Mouse (Mus musculus) lung, postnatal 0 days (tissue): ENCODE data around the gene Antxr1. TPM values are rescaled to one million over a fixed set of nuclear protein-coding genes. Genes with fewer than 3 reads are reported as not detected.

Source experiments
- ATAC-seq: fragments of 200-750 bp; cut with Nextera tagmentation; 2 replicates; pipeline ENCODE4 v1.8.0; 2017; ENCODE audit warnings: moderate library complexity
- DNase-seq: peaks from one replicate; pipeline ENCODE4 v3.0.0-alpha.2; 2016; ENCODE audit warnings: low spot score
- H3K27ac ChIP-seq: fragments of 300-500 bp; sonication (generic); 2 replicates; pipeline ENCODE4 v1.5.1; 2014; ENCODE audit warnings: antibody characterized with exemption, mild to moderate bottlenecking, low read length, mixed read lengths
- H3K27me3 ChIP-seq: fragments of 300-500 bp; sonication (generic); replicated peaks from 2 replicates; pipeline ENCODE4 v1.6.1; 2014; ENCODE audit warnings: low read length, mixed read lengths; ENCODE audit not compliant: insufficient read depth
- H3K36me3 ChIP-seq: fragments of 300-500 bp; sonication (generic); 2 replicates; pipeline ENCODE4 v1.6.1; 2014; ENCODE audit warnings: low read length, mixed read lengths; ENCODE audit not compliant: insufficient read depth
- H3K4me1 ChIP-seq: fragments of 300-500 bp; sonication (generic); 2 replicates; pipeline ENCODE4 v1.6.1; 2014; ENCODE audit warnings: antibody characterized with exemption, low read depth, low read length, mixed read lengths; ENCODE audit not compliant: insufficient read depth
- H3K4me2 ChIP-seq: fragments of 300-500 bp; sonication (generic); replicated peaks from 2 replicates; pipeline ENCODE4 v1.6.1; 2014; ENCODE audit warnings: low read depth, mild to moderate bottlenecking, low read length, moderate library complexity, mixed read lengths
- H3K4me3 ChIP-seq: fragments of 300-500 bp; sonication (generic); 2 replicates; pipeline ENCODE4 v1.5.1; 2014; ENCODE audit warnings: low read depth, low read length
- H3K9ac ChIP-seq: fragments of 300-500 bp; sonication (generic); replicated peaks from 2 replicates; pipeline ENCODE4 v1.6.1; 2014; ENCODE audit warnings: low read depth, mild to moderate bottlenecking
- H3K9me3 ChIP-seq: fragments of 300-500 bp; sonication (generic); 2 replicates; pipeline ENCODE4 v1.6.1; 2016; ENCODE audit warnings: low read length, mixed read lengths
- CTCF ChIP-seq: IDR thresholded peaks from 2 replicates; pipeline ENCODE4 v1.5.1; 2016; ENCODE audit warnings: antibody characterized with exemption, mild to moderate bottlenecking
- EP300 ChIP-seq: IDR thresholded peaks from 2 replicates; pipeline ENCODE4 v1.6.1; 2016; ENCODE audit warnings: antibody characterized with exemption, mild to moderate bottlenecking, control low read depth
- WGBS: fragments of 180-500 bp; shearing (Covaris S2); extraction: QIAGEN DNeasy Blood & Tissue Kit; methylation state at CpG from one replicate; pipeline ENCODE4 v1.1.7; 2014; 5-methylcytosine and 5-hydroxymethylcytosine counted together
- polyA plus RNA-seq: library from polyadenylated mRNA; unstranded; fragments of >200 nt; fragmentation: Nextera tagmentation; extraction: Ambion mirVana; gene quantifications from 2 replicates; pipeline ENCODE4 v1.2.1, GENCODE M21; 2015

The Antxr1 gene
- 11.7 and 13.9 TPM in 2 replicates for polyA plus RNA-seq

DNA sequence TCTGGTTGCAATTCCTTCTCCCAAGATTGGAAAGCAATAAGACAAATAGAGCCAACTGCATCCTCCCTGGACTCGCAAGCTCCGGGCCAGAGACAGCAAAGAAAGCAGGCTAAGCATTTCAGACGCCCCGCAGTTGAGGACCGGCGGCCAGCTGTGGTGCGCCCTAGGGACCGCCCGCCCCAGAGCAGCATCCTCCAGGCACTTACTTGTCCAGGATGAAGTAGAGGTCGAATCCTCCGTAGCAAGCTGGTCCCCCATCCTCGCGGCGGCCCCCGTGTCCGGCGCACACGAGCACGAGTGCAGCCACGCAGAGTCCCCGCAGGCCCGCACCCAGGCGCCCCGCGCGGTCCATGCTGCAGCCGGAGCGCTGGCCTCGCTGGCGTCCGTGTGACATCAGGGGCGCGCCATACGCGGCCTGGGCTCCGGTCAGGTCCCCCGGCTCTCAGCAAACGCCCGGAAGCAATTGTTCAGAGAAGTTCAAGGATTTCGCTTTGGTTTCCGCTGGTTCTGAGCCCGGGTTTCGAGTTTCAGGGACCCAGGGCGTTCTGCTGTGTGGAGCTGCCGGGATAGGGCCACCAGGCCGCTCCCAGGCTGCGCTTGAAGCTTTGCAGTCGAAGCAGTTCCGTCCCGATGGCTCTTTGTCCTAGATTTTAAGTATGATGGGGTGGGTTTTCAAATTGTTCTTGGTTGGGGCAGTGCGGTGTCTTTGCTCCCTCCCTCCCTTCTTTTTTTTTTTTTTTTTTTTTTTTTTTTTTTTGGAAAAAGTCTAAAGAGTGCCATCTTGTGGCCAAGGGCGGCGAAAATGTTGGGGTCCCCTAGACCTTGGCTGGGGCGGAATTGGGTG lies at the start of gene Antxr1:
Antxr1 (minus strand) TSS at position 731 of the 844 bp plus-strand sequence.
- H3K4me3 ChIP-seq, result peak within 1 kb of the TSS; percentile 66
- TF ChIP-seq CTCF, result peak; percentile 61
- TF ChIP-seq EP300, result no peak
- H3K27me3 ChIP-seq, result no peaks in the 10 kb centered on the region
- H3K9ac ChIP-seq, result peak within 1 kb of the TSS; percentile 57
- ATAC-seq (peak; percentile 76), DNase-seq (peak; percentile 71)
- H3K36me3 ChIP-seq, result no peaks in the 10 kb centered on the region
- H3K4me2 ChIP-seq, result peak within 1 kb of the TSS; percentile 77
- no peaks in the 10 kb centered on the region for H3K9me3 ChIP-seq
- H3K4me1 ChIP-seq, result 0 out of 2 replicates have a peak, but pooled peaks cover 8% of the 10 kb centered on the region
- peak within 1 kb of the TSS; percentile 93 for H3K27ac ChIP-seq
- WGBS, result under 1% methylated on average over 54 of the region's 54 CpGs

DNA sequence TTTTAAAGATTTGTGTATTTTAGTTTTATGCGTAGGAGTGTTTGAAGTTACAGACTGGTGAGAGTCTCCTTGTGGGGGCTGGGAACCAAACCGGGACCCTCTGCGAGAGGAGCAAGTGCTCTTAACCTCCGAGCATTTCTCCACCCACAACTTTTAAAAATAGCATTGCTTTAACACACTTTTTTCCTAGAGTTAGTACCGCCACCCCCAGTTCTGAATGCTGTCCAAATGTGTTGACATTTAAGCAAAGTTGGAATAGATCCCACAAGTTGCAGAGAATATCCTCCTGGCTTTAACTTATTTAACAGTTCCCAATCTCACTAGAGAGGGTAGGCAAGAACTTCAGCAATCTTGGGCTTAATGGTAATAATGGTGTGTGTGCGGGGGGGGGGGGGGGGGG lies 49.1 kb upstream of the Antxr1 start:
- DNase-seq (peak; percentile 51), ATAC-seq (no peak)
- no peak for TF ChIP-seq EP300
- no peak for TF ChIP-seq CTCF
- Histone ChIP-seq H3K27ac (no peak overlapping the region), H3K9ac (no peak overlapping the region), H3K4me2 (peak overlapping the region; percentile 46; the same call in 1 of the 2 replicates), H3K27me3 (peaks cover 8% of the 10 kb centered on the region; the same call in 1 of the 2 replicates), H3K9me3 (no peaks in the 10 kb centered on the region), H3K4me3 (no peak overlapping the region), H3K36me3 (no peaks in the 10 kb centered on the region), H3K4me1 (peaks cover 7% of the 10 kb centered on the region; the same call in 1 of the 2 replicates)
- WGBS, result 17% methylated on average over 5 of the region's 6 CpGs

DNA sequence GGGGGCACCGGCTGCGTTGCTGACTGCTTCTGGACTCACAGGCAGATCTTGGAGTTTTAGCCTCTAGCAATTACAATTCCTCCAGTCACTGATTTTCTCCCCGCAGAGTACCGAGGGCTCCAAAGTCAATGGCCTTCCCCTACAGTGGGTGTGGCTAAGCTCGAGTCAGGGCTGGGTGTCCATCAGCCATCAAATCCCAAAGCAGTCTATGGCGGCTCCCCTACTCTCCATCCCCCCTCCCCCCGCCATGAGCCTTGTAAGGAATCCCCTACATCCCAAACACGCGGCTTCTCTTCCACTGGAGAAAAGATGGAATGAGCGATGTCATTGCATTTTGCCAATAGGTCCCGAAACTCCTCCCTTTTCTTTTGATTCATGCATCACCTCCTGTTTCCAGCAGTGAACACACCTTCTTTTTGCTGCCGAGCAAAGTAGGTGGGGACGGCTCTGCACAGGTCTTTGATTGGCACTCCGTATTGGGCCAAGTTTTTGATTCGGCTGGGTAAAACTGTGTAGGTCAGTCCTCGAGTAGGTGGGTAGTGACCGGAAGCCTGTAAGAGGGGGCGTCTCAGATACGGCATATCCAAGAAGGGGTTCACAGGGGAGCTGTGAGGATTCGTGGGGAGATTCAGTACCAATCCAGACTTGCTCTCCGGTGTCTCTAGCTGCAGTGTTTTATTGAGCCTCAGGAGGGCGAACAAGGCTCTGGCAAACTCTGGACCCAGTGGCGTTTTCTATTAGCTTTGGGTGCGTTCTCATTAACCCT lies 48.5 kb upstream of the Antxr1 start:
- TF ChIP-seq EP300 (no peak), CTCF (peak; percentile 70)
- DNase-seq (peak; percentile 57), ATAC-seq (peak; percentile 53)
- no peak overlapping the region for H3K9ac ChIP-seq
- H3K27me3 ChIP-seq, result peaks cover 8% of the 10 kb centered on the region; the same call in 1 of the 2 replicates
- no peak overlapping the region for H3K27ac ChIP-seq
- WGBS, result 8% methylated on average over 24 of the region's 24 CpGs
- peak overlapping the region; percentile 19; the same call in 1 of the 2 replicates for H3K4me3 ChIP-seq
- no peaks in the 10 kb centered on the region for H3K36me3 ChIP-seq
- peaks cover 7% of the 10 kb centered on the region; the same call in 1 of the 2 replicates for H3K4me1 ChIP-seq
- no peaks in the 10 kb centered on the region for H3K9me3 ChIP-seq
- H3K4me2 ChIP-seq, result peak overlapping the region; percentile 46

DNA sequence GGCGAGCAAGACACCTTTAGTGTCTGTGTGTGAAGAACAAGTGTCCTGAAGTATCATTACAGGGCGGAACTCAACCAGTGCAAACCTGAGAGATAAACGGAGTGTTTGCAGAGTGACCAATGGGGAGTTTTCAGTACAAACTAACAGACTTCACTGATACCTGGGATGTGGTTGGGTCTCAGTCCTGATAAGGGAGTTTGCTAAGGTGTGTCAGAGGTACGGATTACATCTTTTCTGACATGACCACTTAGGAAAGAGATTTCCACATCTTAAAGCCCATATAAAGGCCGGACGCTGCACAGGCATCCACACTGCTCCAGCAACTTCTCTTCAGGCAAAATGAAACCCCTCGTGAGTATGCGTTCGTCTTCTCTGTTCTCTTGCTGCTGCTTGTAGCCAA lies 37.4 kb upstream of the Antxr1 start, which contains the start of gene Gkn2:
Gkn2 (plus strand) TSS at position 301 of the 400 bp plus-strand sequence.
- 59% methylated on average over 9 of the region's 9 CpGs for WGBS

DNA sequence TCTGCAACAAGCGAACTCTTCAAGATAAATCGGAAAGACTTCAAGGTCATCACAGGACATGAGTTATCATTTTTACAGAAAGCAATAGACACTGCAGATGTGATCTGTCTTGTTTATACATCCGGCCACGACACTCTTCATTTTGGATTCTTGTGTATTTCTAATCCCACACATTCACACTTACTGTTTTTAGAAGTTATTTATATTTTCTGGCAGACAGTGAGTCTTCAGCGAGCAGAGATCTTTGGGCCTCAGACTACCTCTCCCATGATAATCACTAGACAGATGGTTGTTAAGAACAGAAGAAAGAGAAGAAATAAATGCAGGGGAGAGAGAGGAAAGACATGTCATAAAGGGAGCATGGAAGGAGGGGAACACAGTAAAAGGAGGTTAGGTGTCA lies 33.6 kb upstream of the Antxr1 start:
- DNase-seq (no peak), ATAC-seq (no peak)
- no peaks in the 10 kb centered on the region for H3K4me1 ChIP-seq
- no peak for TF ChIP-seq CTCF
- TF ChIP-seq EP300, result no peak
- H3K4me3 ChIP-seq, result no peak overlapping the region
- H3K36me3 ChIP-seq, result no peaks in the 10 kb centered on the region
- H3K9ac ChIP-seq, result no peak overlapping the region
- no peaks in the 10 kb centered on the region for H3K27me3 ChIP-seq
- no peaks in the 10 kb centered on the region for H3K9me3 ChIP-seq
- H3K27ac ChIP-seq, result no peak overlapping the region
- no peak overlapping the region for H3K4me2 ChIP-seq
- 69% methylated on average over 5 of the region's 5 CpGs for WGBS

More for the DNA sequence above, 37.4 kb upstream of the Antxr1 start, which contains the start of gene Gkn2:
- ATAC-seq (no peak), DNase-seq (no peak)
- no peak for TF ChIP-seq EP300
- TF ChIP-seq CTCF, result no peak
- H3K9ac ChIP-seq, result no peak within 1 kb of the TSS
- no peaks in the 10 kb centered on the region for H3K9me3 ChIP-seq
- no peak within 1 kb of the TSS for H3K4me3 ChIP-seq
- no peak within 1 kb of the TSS for H3K27ac ChIP-seq
- H3K27me3 ChIP-seq, result no peaks in the 10 kb centered on the region
- no peak within 1 kb of the TSS for H3K4me2 ChIP-seq
- H3K36me3 ChIP-seq, result no peaks in the 10 kb centered on the region
- H3K4me1 ChIP-seq, result no peaks in the 10 kb centered on the region

DNA sequence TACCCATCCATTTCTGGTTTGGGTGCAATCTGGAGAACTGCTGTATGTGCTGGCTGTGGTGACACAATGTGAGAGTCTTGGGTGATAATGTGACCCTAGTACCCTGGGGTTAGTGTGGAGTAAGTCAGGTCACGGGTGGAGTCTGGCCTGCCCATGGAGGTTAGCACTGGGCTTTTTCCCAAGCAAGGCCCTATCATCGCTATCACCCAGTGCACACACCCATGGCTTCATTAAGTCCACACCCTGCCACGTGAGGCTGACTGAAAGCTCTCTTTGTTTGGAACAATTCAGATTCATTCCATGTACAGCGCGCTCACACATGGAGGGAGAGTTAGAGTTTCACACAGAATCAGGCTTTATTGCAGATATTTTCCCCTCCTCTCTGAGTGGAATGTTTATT lies 18.8 kb upstream of the Antxr1 start:
- 64% methylated on average over 5 of the region's 5 CpGs for WGBS
- H3K36me3 ChIP-seq, result no peaks in the 10 kb centered on the region
- H3K27me3 ChIP-seq, result no peaks in the 10 kb centered on the region
- H3K9me3 ChIP-seq, result no peaks in the 10 kb centered on the region
- H3K4me3 ChIP-seq, result no peak overlapping the region
- DNase-seq (no peak), ATAC-seq (no peak)
- no peaks in the 10 kb centered on the region for H3K4me1 ChIP-seq
- TF ChIP-seq CTCF (no peak), EP300 (no peak)
- no peak overlapping the region for H3K9ac ChIP-seq
- no peak overlapping the region for H3K4me2 ChIP-seq
- no peak overlapping the region for H3K27ac ChIP-seq
